Mouse (Mus musculus): Measurements from ENCODE around the gene Hspg2. TPM values are rescaled to one million over a fixed set of nuclear protein-coding genes. Genes with fewer than 3 reads are reported as not detected.

The Hspg2 gene
- polyA plus RNA-seq, 1 experiment from 2014 or later, result 30.0 TPM

DNA sequence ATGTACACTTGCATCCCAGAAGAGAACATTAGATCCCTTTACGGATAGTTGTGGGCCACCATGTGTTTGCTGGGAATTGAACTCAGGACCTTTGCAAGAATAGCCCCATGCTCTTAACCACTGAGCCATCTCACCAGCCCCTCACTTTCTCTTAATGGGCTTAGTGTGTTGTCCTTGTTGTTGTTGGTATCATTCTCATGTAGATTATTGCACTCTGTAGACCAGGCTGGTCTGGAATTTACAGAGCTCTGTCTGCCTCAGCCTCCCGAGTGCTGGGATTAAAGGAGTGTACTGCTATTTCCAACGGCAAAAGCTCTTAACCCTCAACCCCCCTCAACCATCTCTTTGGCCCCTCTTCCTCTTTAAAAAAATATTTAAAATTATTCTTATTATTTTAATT is 121.0 kb downstream of the Hspg2 start:
- no peak for ATAC-seq (ENCODE audit: insufficient number of reproducible peaks, insufficient read depth, low FRiP score, low TSS enrichment, low read depth)
- Histone ChIP-seq H3K4me2 (no peak overlapping the region), H3K9ac (no peak overlapping the region), H3K4me1 (no peaks in the 10 kb centered on the region), H3K27me3 (no peaks in the 10 kb centered on the region), H3K36me3 (no peaks in the 10 kb centered on the region), H3K4me3 (no peak overlapping the region), H3K9me3 (no peaks in the 10 kb centered on the region), H3K27ac (no peak overlapping the region)
- 86% methylated on average over 3 of the region's 3 CpGs for WGBS

GRCm38 (mm10) chr4:137590961-137591360 is 122.4 kb downstream of the Hspg2 start:
- no peak for ATAC-seq (ENCODE audit: insufficient number of reproducible peaks, insufficient read depth, low FRiP score, low TSS enrichment, low read depth)
- 91% methylated on average over 4 of the region's 4 CpGs for WGBS
- no peak overlapping the region for H3K9ac ChIP-seq
- H3K27ac ChIP-seq, result no peak overlapping the region
- no peak overlapping the region for H3K4me2 ChIP-seq
- peaks cover 11% of the 10 kb centered on the region for H3K4me1 ChIP-seq
- H3K4me3 ChIP-seq, result no peak overlapping the region
- H3K9me3 ChIP-seq, result no peaks in the 10 kb centered on the region
- no peaks in the 10 kb centered on the region for H3K36me3 ChIP-seq
- H3K27me3 ChIP-seq, result no peaks in the 10 kb centered on the region

- no peaks in the 10 kb centered on the region for H3K27me3 ChIP-seq
- H3K4me2 ChIP-seq, result peak within 1 kb of the TSS; percentile 91
- peak within 1 kb of the TSS; percentile 93 for H3K4me3 ChIP-seq
- H3K4me1 ChIP-seq, result peaks cover 26% of the 10 kb centered on the region
- peak within 1 kb of the TSS; percentile 91 for H3K9ac ChIP-seq
- under 1% methylated on average over 92 of the region's 92 CpGs for WGBS
- H3K27ac ChIP-seq, result peak within 1 kb of the TSS; percentile 100
- H3K9me3 ChIP-seq, result no peaks in the 10 kb centered on the region
- H3K36me3 ChIP-seq, result 0 out of 2 replicates have a peak, but pooled peaks cover 5% of the 10 kb centered on the region
- peak; percentile 90 for ATAC-seq (ENCODE audit: insufficient number of reproducible peaks, insufficient read depth, low FRiP score, low TSS enrichment, low read depth)
Measured at GRCm38 (mm10) chr4:137593601-137594495, 125.3 kb downstream of the Hspg2 start, which contains the start of gene Usp48. Usp48 (plus strand) TSS chr4:137593755.

DNA sequence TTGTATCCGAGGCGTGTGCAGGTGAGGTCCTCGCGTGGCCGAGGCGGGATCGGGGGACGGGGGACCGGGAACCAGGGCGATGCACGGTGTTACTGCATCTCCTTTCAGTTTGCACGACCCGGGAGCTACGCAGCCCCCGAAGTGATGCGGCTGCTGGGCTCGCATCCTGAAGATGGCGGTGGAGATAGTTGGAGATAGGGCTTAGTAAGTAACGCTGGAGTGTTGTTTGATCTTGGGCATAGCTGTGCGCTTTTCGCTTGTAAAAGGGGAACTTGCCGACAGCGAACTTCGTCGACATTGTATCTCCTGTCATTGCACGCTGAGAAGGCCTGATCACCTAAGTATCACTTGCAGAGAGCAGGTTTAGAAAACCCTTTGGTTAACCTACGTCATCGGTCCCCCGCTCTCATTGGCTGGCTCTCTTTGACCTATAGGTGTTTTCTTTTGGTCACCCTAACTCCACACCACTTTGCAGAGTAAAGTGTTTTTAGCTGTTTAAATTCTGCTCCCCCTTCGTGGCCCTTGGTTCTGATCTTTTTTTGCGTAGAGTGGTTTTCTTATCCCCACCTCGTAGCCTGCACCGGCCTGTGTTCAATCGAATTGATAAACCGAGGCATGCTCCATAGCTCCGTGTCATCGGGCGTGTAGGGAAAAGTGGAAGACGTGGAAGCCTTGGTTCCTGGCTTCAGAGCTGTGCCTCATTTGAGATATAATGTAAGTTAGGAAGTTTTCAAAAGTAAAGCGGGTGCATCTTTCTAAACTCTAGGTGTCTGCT is 126.1 kb downstream of the Hspg2 start:
- Histone ChIP-seq H3K9me3 (no peaks in the 10 kb centered on the region), H3K27ac (peak overlapping the region; percentile 100), H3K4me1 (peaks cover 34% of the 10 kb centered on the region), H3K4me2 (peak overlapping the region; percentile 91), H3K9ac (peak overlapping the region; percentile 91), H3K27me3 (no peaks in the 10 kb centered on the region), H3K36me3 (0 out of 2 replicates have a peak, but pooled peaks cover 5% of the 10 kb centered on the region), H3K4me3 (peak overlapping the region; percentile 93)
- ATAC-seq (ENCODE audit: insufficient number of reproducible peaks, insufficient read depth, low FRiP score, low TSS enrichment, low read depth), result no peak
- WGBS, result 5% methylated on average over 40 of the region's 40 CpGs

- no peak for ATAC-seq (ENCODE audit: insufficient number of reproducible peaks, insufficient read depth, low FRiP score, low TSS enrichment, low read depth)
- Histone ChIP-seq H3K27ac (no peak overlapping the region), H3K36me3 (0 out of 2 replicates have a peak, but pooled peaks cover 8% of the 10 kb centered on the region), H3K9me3 (no peaks in the 10 kb centered on the region), H3K4me1 (peaks cover 47% of the 10 kb centered on the region), H3K9ac (no peak overlapping the region), H3K4me3 (no peak overlapping the region), H3K27me3 (no peaks in the 10 kb centered on the region), H3K4me2 (no peak overlapping the region)
- WGBS, result 93% methylated on average over 4 of the region's 4 CpGs
Measured at GRCm38 (mm10) chr4:137597098-137597630, 128.6 kb downstream of the Hspg2 start.

DNA sequence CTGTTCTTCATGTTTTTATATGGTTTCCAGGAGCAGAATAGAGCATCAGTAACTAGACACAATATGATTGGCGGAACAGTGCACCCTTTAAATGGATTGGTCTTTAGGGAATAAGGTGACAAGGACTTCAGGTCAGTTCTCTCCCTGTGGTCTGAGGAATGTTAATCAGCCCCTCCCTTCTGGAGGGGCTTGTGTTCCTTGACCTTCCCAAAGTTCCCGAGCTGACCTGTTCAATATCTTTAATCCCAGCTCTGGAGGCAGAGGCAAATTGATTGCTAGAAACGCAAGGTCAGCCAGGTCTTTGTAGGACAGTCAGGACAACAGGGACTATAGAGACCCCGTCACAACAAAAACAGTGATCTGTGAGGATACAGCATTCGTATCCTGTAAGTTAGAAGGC is 130.0 kb downstream of the Hspg2 start:
- Histone ChIP-seq H3K27me3 (no peaks in the 10 kb centered on the region), H3K9ac (no peak overlapping the region), H3K27ac (0 out of 2 replicates have a peak overlapping the region, but pooled peaks have one; percentile 22), H3K9me3 (no peaks in the 10 kb centered on the region), H3K4me3 (no peak overlapping the region), H3K36me3 (0 out of 2 replicates have a peak, but pooled peaks cover 8% of the 10 kb centered on the region), H3K4me1 (peaks cover 47% of the 10 kb centered on the region), H3K4me2 (no peak overlapping the region)
- WGBS, result 83% methylated on average over 5 of the region's 5 CpGs
- ATAC-seq (ENCODE audit: insufficient number of reproducible peaks, insufficient read depth, low FRiP score, low TSS enrichment, low read depth), result no peak

DNA sequence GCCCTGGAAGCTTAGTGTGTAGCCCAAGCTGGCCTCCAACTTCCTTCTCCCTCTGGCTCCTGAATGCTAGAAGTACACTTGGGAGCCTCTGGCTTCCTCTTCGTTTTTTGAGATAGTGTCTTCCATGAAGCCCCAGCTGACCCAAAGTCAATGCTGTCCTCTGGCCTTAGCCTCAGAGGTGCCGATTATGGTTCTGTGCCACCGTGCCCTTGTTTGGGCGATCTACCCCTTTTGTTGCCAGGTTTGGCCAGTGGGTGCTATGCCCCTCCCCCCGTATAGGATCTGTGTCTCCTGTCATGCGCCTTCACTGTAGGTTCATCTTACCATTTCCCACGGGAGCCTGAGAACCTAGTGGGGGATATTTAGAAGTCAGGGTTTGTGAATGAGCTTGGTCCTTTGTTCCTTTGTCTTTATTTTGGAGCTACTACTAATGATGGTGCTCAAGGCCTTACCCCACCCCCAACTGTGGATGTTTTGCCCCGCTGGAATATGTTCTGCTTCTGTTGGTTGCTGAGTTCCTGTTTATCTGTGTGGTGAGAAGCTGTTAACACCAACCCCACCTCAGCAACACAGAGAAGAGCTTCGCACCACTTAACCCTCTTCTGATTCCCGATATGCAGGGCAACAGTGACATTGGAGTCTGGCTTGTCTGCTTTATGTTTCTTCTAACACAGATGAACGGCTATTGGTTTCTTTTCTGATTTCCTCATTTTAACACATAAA is 135.0 kb downstream of the Hspg2 start:
- Histone ChIP-seq H3K36me3 (peaks cover 43% of the 10 kb centered on the region), H3K4me3 (no peak overlapping the region), H3K4me2 (no peak overlapping the region), H3K4me1 (peaks cover 23% of the 10 kb centered on the region), H3K9me3 (no peaks in the 10 kb centered on the region), H3K9ac (no peak overlapping the region), H3K27me3 (no peaks in the 10 kb centered on the region), H3K27ac (no peak overlapping the region)
- WGBS, result 81% methylated on average over 11 of the region's 11 CpGs
- ATAC-seq (ENCODE audit: insufficient number of reproducible peaks, insufficient read depth, low FRiP score, low TSS enrichment, low read depth), result no peak

GRCm38 (mm10) chr4:137607023-137607422 is 138.5 kb downstream of the Hspg2 start:
- Histone ChIP-seq H3K9me3 (no peaks in the 10 kb centered on the region), H3K9ac (no peak overlapping the region), H3K27ac (no peak overlapping the region), H3K4me3 (no peak overlapping the region), H3K27me3 (no peaks in the 10 kb centered on the region), H3K4me1 (no peaks in the 10 kb centered on the region), H3K36me3 (peaks cover 74% of the 10 kb centered on the region), H3K4me2 (no peak overlapping the region)
- WGBS, result 88% methylated on average over 2 of the region's 2 CpGs
- ATAC-seq (ENCODE audit: insufficient number of reproducible peaks, insufficient read depth, low FRiP score, low TSS enrichment, low read depth), result no peak

DNA sequence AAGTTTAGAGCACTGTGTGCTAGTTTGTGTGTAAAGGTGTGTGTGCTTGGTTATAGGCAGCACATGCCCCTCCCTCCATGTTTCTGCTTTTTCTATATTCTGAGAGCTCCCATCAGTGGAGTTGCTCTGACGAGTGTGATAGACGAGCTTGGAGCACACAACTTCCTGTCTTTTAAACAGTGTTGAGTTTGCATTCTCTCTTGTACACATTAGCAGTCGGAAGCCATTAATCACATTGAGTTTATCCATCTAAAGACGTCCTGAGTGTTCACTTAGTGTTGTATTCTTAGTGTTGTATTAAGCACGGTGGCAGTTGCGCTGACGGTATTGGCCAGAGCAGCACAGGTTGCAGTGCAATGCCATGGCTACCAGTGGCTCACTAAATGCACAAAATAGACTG is 140.7 kb downstream of the Hspg2 start:
- Histone ChIP-seq H3K4me2 (no peak overlapping the region), H3K4me3 (no peak overlapping the region), H3K4me1 (no peaks in the 10 kb centered on the region), H3K9me3 (no peaks in the 10 kb centered on the region), H3K36me3 (peaks cover 96% of the 10 kb centered on the region), H3K27ac (no peak overlapping the region), H3K9ac (no peak overlapping the region), H3K27me3 (no peaks in the 10 kb centered on the region)
- 89% methylated on average over 7 of the region's 7 CpGs for WGBS
- no peak for ATAC-seq (ENCODE audit: insufficient number of reproducible peaks, insufficient read depth, low FRiP score, low TSS enrichment, low read depth)

GRCm38 (mm10) chr4:137609702-137610101 is 141.1 kb downstream of the Hspg2 start:
- no peak for ATAC-seq (ENCODE audit: insufficient number of reproducible peaks, insufficient read depth, low FRiP score, low TSS enrichment, low read depth)
- 82% methylated on average over 7 of the region's 7 CpGs for WGBS
- no peak overlapping the region for H3K4me2 ChIP-seq
- H3K9ac ChIP-seq, result no peak overlapping the region
- no peak overlapping the region for H3K27ac ChIP-seq
- no peaks in the 10 kb centered on the region for H3K27me3 ChIP-seq
- no peaks in the 10 kb centered on the region for H3K9me3 ChIP-seq
- H3K4me1 ChIP-seq, result no peaks in the 10 kb centered on the region
- H3K4me3 ChIP-seq, result no peak overlapping the region
- peaks cover 97% of the 10 kb centered on the region for H3K36me3 ChIP-seq

- ATAC-seq (ENCODE audit: insufficient number of reproducible peaks, insufficient read depth, low FRiP score, low TSS enrichment, low read depth), result no peak
- no peak overlapping the region for H3K9ac ChIP-seq
- no peaks in the 10 kb centered on the region for H3K9me3 ChIP-seq
- H3K4me3 ChIP-seq, result no peak overlapping the region
- no peaks in the 10 kb centered on the region for H3K4me1 ChIP-seq
- WGBS, result 83% methylated on average over 15 of the region's 15 CpGs
- no peaks in the 10 kb centered on the region for H3K27me3 ChIP-seq
- peaks cover 96% of the 10 kb centered on the region for H3K36me3 ChIP-seq
- no peak overlapping the region for H3K4me2 ChIP-seq
- no peak overlapping the region for H3K27ac ChIP-seq
Measured at GRCm38 (mm10) chr4:137610256-137610655, 141.7 kb downstream of the Hspg2 start.
